Mouse (Mus musculus) erythroblast, adult 5-6 weeks (primary cell): Measurements from ENCODE around the gene Zfp39. TPM values are rescaled to one million over a fixed set of nuclear protein-coding genes. Genes with fewer than 3 reads are reported as not detected.

Experiments used
- ATAC-seq: replicated peaks from 2 replicates; pipeline ENCODE4 v1.8.0; 2016; ENCODE audit warnings: moderate number of reproducible peaks, mild to moderate bottlenecking, moderate TSS enrichment, inconsistent platforms; ENCODE audit not compliant: poor library complexity, low FRiP score, severe bottlenecking
- total RNA-seq, 2 experiments: library from RNA; stranded (forward) in 1 of 2; stranded (reverse) in 1 of 2; fragments of 150-400 nt in 1 of 2; fragments of 200-764, 138-1000 nt in 1 of 2; gene quantifications; 2 replicates each; pipeline versions ENCODE4 v1.2.3 to v1.2.4; 2015 to 2017; ENCODE audit warnings: low replicate concordance in 2 of 2

The Zfp39 gene
- total RNA-seq (2015; ENCODE audit: low replicate concordance) = 15.2 and 23.4 TPM in 2 replicates
- total RNA-seq (2017; ENCODE audit: low replicate concordance) = 18.3 and 19.8 TPM in 2 replicates

DNA sequence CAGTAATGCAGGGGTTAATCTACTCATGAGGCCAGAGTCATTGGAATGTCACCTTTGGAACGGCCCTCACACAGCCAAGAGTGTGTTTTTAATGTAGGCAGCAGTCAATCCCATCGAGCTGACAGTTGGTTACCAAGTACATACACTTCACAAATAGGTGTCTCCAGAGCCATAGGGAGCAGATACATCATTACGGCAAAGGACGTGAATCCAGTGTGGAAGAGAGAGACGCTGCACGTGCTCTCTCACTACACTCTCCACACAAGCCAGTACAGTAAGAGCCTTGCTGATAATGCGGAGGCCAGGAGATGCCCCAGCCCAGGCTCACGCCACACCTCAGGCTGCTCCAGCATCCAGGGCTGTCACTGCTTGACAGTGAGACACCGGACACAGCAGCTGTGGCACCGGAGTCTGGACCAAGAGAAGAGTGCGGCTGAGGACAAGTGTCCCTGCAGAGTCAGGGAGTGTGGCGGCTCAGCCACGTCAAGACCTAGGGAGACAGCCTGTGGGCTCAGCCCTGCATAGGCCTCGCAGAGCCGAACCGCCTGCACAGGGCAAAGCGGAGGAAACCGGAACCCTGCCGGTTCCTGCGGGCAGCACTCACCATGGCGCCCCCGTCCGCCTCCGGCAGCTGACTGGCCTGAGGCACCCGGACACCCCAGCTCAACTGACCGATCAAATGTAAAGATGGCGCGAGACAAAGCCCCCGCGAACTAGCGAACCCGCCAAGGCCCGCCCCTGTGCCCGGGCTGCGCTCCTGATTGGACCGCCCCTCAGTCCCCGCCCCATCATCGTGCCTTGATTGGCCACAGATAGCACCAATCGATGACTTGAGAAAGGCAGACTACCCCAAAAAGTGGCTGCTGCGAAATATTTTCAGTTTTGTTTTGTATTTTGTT is at the start of gene Zfp39:
Gene Zfp39, minus strand, starts transcription at position 715 of the 899 bp plus-strand sequence.
- ATAC-seq = peak; percentile 81

DNA sequence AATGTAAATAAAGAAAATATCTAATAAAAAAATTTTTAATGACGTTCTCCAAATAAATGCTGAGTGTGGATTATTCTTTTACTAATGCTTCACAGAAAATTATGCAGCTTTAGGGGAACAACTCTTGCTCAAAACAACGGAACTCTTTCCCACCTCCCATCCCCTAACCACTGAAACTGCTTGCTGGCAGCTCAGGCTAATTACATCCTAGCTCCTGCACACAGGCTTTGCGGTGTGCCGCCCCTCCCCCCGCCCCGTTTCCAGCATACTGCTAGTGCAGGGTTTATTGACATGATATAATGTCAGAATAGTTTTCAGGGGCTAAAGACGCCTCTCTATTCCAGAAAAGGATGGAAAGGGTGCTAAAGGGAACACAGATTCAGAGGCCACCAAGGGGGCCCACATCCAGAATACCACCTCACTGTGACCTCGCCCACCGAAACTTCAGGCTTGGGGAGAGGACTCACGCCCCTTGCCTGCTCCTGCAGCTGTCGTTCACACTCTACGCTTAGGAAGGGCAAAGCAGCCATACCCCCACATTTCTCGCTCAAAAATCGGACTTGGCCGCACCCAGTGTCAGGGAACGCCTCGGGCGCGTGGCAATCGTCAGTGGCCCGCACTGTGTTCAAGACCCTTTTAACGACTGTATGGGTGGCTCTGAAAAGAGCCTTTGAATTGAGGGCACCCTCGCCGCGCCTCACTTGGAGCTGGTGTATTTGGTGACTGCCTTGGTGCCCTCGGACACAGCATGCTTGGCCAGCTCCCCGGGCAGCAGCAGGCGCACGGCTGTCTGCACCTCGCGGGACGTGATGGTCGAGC is 49.5 kb upstream of the Zfp39 start:
- ATAC-seq = peak; percentile 34

DNA sequence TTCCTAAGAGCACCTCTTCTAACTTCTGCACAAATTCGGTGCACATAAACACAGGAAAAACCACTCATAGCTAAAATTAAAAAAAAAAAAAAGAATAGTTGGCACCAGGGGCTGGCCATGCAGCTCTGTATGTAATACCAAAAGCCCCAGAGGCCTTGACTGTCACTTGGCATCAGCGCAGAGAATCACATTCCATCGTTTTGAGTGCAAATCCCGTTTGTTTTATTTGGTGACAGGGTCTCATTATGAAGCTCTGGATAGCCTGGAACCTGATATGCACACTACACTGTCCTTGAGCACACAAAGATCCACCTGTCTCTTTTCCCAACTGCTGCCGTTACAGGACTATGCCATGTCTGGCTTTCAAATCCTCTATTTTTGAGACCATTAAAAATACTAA is 47.2 kb upstream of the Zfp39 start:
- ATAC-seq = no peak

DNA sequence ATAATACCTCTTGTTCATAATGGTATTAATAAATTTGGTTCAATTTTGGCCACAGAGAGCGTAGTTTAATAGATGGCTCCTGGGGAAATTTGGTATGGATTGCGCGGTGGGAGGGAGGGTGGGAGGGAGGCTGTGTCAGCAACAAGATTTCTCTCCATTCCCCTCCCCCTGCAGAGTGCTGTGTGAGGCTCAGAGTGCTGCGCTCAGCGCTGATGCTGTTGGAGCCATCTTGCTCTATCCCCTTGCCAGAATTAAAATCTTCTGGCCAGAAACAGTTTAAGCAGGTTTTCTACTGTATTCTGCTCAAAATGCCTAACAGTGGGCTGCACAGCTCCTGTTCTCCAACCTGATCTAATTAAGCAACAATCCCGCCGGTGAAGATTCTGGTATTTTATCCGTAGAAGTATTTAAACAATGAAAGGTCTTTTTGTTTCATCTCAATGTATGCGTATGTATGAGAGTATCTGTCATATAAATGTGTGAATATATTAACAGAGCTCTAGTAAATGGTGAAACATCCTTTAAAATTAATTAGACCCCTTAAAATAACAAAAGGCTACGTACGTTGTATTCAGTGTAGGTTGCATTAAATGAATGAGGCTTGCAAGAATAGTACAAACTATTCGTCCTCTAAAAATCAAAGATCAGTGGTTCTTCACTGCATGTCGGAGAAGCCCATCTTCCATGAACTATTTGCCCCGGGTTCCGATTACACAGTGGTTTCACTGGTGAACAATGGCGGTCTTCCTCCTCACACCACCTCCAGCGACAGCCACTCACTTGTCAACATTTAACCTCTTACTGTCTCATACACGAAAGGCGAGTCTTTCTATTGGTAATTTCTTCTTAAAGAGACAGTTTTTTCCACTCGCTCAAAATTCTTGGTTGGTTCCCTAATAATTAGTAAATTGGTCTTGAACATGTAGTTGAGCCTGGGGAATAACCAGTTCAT is 45.7 kb upstream of the Zfp39 start:
- no peak for ATAC-seq

- ATAC-seq = peak; percentile 85
Observed at GRCm38 (mm10) chr11:58948542-58949479, 44.8 kb upstream of the Zfp39 start, which contains the start of gene Hist3h2ba. TSS of gene Hist3h2ba (plus strand) at chr11:58948920.

- peak; percentile 70 for ATAC-seq
Observed at GRCm38 (mm10) chr11:58947798-58948528, 43.9 kb upstream of the Zfp39 start.

DNA sequence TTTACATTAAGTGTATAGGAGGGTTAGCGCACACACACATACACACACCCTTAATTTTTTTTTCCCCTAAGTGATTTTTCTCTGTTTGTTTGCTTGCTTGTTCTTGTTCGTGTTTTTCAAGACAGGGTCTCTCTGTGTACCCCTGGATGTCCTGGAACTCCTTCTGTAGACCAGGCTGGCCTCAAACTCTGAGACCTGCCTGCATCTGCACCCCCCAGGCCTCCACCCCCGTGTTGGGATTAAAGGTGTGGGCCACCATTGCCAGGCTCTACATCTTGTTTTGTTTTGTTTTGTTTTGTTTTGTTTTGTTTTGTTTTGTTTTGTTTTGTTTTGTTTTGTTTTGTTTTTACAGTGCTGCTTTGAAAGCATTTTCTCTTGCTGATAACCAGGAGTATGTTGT is 43.3 kb upstream of the Zfp39 start:
- no peak for ATAC-seq

DNA sequence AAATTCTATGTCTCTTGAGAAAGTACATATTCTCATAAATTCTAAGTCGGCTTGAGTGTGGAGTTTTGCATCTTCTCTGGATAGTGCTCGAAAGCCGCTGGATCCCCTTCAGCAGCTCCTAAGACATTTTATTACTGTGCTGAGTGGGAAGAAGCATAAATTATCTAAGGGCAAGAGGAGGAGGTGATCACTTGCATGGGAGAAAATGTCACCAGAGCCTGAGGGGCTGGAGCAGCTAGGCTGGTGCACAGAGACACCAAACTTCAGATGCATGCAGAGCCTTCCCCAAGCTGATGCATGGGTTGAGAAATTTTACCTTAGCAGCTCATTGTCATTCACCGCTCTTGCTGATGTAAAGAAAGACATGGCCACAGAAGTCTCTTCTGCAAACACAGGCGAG is 40.1 kb upstream of the Zfp39 start:
- no peak for ATAC-seq

DNA sequence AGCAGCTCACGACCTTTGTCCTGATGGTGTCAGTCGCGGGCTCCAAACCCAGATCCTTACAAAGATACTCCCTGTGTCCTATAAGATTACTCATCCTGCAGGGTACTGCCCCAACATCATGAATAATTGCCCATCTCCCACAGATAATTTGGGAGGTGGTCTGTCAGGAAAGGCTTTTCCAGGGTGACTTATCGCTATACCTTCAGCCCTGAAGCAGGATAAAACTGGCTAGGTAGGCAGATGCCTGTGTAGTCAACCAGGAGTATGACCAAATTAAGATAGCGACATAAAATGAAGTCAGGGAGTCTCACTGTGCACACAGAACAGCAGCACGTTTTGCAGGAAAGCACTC is 35.0 kb upstream of the Zfp39 start:
- no peak; the same call in 1 of the 2 replicates for ATAC-seq

GRCm38 (mm10) chr11:58938322-58939087 is 34.5 kb upstream of the Zfp39 start, which contains the start of gene Rnf187:
TSS of gene Rnf187 (minus strand) at chr11:58938916.
- ATAC-seq = peak; percentile 94

DNA sequence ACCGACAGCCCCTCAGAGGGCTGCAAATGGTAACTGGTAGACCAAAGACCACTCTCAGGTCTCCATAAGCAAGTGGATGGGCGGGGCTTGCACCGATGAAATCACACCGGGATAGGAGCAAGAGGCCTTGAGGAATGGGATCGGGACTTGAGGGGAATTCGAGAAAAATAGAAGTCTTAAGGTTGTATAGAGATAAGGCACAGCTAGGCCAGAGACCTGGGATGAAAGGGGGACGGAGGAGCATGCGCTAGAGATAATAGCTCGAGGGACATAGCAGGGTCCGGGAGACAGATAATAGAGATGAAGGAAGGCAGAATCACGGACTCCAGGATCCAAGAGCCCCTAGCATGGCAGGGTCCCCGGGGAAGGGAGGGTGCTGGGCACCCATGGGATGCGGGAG is 33.9 kb upstream of the Zfp39 start:
- peak; percentile 53 for ATAC-seq

- ATAC-seq = no peak
Observed at GRCm38 (mm10) chr11:58931576-58931975, 27.6 kb upstream of the Zfp39 start.

DNA sequence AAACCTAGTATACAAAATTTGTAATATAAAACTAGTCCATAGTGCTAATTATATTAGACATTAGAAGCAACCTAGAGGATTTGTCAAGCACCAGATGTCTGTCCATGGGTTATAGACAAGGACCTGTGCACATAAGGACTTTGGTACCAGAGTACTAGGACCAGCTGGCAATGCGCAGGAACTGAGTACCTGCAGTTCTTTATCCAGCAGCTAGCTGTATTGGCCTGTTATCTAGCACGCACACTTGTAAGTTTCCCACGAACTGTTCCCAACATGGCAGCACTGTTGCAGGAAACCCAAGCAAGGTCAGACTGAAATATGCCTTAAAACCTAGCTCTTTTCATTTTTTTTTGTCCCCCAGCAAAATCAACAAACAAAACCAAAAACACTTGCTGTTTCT is 26.2 kb upstream of the Zfp39 start:
- peak; percentile 60 for ATAC-seq

DNA sequence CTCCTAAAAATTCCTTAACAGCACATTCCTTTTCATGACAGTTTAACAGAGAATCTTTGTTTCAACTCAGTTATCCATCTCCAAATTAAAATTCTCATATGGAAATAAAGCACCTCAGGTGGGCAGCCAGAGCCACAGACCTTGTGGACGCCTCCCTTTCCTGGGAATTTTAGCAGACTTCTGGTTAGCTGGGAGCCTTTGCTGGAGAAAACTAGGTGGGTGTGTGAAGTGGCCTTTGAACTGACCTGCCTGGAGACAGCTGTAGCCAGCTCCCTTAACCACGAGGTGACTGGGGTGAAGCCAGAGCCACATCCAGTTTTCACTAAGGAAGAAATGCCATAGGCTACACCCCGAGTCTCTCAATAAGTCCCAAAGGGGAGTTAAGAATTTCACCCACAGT is 25.6 kb upstream of the Zfp39 start:
- ATAC-seq = no peak

GRCm38 (mm10) chr11:58929055-58929454 is 25.0 kb upstream of the Zfp39 start:
- no peak for ATAC-seq

DNA sequence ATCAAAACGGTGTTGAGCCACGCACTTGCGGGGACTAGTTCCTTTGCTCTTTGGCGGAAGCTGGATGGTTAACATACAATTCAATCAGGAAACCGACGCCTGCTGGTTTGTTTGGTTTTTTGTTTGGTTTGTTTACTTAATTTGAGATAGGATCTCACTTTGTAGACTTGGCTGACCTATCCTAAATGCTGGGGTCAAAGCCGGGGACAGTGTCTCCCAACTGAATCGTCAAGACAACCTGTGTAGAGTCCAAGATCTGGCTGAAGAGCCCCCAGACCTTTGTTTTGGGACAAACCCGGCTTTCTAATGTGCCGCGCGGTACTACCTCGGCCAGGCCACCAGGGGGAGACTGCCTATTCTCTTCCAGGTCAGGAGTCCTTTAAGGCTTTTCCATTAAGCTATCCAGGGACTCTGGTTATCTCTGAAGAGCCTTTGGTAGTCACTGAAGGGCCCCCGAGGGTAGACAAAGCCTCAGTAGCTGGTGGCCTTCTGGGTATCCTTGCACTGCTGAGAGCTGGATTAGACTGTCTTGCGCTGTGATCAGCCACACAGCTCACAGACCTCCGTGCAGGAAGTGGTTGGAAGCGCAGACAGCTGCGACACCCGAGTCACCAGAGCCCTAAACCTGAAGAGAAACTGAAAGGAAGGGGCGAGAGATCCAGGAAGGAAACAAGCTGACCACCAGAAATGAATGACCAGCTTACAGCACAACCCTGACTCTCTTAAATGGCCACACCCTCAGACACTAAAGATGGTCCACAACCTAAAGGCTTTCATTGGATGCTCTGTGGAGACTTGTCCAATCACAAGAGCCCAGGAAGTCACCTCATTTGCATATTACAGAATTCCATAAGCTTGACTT is 24.0 kb upstream of the Zfp39 start:
- ATAC-seq = peak; percentile 76
